Mouse (Mus musculus) kidney, postnatal 4 days (tissue): ENCODE data around the gene Nadsyn1.

Source experiments
- DNase-seq, 2 experiments: peaks; one replicate each; pipeline ENCODE4 v3.0.0; 2021; ENCODE audit warnings: mixed read lengths in 2 of 2

The Nadsyn1 gene

GRCm38 (mm10) chr7:143753990-143754715, 68.5 kb downstream of the Nadsyn1 start:
- peak; percentile 79 to 83 for DNase-seq

- no peak for DNase-seq
Observed at GRCm38 (mm10) chr7:143752606-143753005, 70.0 kb downstream of the Nadsyn1 start.

DNA sequence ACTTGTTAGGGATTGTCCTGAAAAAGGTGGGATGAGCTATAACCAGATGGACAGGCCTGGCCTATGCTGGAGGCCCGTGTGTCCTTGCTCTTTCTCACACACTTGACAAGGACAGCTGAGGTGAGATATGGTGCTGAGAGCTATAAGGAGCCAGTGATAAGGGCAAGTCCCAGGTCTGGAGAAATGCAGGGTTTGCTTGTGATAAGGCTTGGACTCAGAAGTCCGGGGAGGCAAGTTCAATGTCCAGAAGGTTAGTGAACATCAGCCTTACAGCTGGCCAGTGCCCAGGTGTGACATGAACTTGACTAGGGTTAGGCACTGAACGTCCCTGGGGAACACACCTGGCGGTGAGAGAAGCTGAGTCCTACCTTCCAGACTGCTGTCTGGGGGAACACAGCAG, 70.6 kb downstream of the Nadsyn1 start:
- no peak for DNase-seq

DNA sequence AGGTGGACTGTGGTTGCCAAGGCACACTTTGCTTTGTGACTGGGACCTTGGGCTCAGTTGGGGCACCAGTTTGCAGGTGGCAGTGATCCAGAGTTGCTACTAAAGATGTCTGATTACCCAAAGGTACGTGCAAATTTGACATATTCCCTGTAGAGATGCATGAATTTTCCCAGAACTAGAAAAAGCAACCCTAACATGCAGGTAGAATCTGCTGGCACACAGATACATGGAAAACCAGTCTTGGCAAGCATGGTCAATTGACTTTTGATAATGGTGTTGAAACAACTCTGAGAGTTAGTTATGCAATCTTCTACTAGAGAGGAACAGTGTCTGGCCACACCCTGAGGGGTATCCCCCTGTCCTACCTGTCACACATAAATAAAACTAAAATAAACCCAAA, 71.3 kb downstream of the Nadsyn1 start:
- DNase-seq = no peak

GRCm38 (mm10) chr7:143749045-143749444, 73.6 kb downstream of the Nadsyn1 start:
- no peak for DNase-seq

DNA sequence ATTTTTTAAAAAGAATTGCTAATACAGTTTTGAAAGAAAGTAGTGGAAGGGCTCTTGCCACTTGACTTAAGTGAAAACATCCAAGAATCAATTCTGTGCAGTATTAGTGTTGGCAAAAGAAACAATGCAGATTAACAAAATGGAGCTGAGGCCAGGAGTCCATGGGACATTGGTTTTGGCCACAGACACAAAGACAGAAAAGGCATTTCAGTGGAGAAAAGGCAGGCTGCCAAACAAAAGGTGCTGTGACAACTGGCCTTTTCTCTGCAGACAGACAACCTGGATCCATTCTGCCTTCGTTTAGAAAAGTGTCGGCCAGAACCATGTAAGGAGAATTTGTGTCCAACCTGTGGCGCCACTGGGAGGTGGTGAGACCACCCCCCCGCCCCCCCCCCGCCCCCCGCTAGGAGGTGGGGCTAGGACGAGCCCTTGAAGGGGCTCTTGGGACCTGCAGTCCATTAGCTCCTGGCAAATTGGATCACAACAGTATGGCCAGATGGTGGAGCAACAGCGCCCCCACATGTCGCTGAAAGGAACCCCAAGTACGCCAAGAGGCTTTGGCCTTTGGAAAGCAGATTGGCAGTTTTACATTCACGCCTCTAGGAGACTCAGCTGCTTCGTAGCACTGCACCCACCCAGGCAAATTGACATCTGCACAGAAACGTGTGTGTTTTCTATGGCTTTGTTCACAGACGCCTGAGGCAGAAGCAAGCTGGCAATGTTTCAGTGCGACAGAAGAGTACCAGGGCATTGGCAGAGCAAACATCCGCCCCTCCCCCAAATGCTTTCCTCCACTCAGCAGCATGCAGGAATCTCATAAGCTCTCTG, 74.4 kb downstream of the Nadsyn1 start:
- peak; percentile 95 to 96 for DNase-seq
